Mouse (Mus musculus) cerebellum, adult 11-12 months (tissue): ENCODE results near the gene Pde7b.

Experiments
- DNase-seq: peaks from one replicate; pipeline ENCODE4 v3.0.0; 2022

The Pde7b gene

GRCm38 (mm10) chr10:20722651-20723520 lies 2.0 kb downstream of the Pde7b start:
- DNase-seq, result no peak

DNA sequence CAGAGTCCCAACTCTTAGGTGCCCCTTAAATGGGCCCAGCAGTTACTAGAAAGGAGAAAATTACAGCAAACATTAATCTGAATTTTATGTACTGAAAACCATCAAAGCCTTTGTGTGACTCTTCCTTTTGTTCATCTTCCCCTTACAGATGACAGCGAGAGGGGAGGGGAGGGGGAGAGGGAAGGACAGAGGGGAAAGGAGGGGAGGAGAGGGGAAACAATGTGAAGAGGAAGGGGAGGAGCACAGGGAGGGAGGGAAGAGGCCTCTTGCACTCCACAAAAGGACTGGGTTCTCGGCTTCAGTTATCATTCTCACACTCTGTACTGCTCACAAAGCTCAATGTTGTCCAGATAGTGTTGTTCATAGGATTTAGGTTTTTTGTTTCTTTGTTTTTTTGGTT lies 5.7 kb downstream of the Pde7b start:
- DNase-seq, result no peak

GRCm38 (mm10) chr10:20700633-20701032 lies 24.2 kb downstream of the Pde7b start:
- DNase-seq, result no peak

DNA sequence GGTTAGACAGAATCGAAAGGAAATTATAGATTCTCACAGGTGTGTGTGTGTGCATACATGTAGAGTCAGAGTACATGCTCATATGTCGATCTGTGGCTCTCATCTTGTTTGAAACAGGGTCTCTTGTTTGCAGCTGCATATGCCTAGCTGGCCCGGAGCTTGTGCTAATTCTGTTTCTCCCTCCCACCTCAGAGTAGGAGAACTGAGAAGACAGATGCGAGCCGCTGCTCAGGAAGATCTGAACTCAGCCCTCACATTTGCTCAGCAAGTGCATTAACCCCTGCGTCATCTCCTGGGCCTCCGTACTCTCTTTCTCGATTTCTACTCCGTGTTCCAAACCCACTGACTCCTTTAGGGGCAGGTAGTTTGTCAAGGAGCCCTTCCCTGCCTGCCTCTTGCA lies 25.0 kb downstream of the Pde7b start:
- no peak for DNase-seq

- DNase-seq, result no peak
Observed at GRCm38 (mm10) chr10:20695637-20696036, 29.2 kb downstream of the Pde7b start.

DNA sequence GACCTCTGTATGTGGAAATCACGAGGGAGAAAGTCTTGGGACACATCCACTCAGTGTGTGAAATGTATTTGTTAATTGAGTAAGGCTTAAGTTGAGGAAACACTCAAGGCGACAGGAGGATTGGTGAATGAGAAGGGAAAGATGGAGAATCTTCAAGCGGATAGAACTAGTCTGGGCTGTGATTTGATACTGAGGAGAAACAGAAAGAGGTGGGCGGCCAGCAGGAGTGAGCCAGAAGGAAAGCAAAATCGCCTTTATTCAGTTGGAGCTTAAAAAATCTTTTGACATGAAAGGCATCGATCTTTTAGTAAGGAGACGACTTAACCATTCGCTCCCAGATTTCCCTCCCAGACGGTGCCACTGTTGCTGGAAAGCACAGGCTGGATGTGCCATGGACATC lies 34.9 kb downstream of the Pde7b start:
- no peak for DNase-seq

DNA sequence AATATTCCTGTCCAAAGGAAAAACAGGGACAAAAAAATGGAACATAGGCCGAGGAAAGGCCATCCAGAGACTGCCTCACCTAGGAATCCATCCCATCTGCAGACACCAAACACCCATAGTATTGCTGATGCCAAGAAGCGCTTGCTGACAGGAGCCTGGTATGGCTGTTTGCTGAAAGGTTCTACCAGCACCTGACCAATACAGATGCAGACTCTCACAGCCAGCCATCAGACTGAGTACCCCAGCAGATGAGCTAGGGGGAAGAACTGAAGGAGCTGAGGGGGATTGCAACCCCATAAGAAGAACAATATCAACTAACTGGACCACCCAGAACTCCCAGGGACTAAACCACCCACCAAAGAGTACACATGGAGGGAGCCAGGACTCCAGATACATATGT lies 40.7 kb downstream of the Pde7b start:
- DNase-seq, result no peak

DNA sequence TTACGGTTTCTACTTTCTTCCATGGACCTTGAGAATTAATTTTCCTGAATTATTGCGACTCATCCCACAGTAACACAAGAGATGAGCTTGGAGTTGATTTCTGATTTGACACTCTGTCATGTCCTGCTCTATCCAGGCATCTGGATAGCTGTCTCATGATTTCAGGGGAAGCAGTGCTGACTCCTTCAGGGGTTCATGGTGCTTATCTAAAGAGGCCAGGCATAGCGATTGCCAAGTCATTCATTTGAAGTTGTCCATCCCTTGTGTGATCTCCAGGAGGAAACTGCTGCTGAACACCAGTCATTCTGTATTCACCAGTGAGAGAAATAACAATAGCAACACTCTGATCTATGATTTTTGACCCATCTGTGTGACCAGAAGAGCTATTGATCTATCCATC lies 43.9 kb downstream of the Pde7b start:
- no peak for DNase-seq

DNA sequence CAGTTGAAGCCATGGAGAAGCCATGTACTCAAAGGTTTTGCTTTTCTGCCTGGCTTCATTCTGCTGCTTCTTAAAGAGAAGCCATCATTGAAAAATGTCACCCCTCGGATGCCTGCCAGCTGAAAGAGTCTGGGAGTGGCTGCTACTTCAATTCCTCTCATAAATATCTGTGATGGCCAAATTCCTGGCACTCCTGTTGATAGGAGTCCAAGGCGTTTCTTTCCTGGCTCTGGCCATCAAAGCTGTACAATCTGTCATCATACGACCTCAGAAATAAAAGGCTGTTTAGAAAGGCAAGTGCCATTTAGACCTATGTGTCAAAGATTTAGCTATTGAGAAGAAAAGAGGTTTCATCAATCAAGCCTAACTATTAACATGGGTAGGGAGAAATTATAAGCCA lies 49.6 kb downstream of the Pde7b start:
- DNase-seq, result no peak

DNA sequence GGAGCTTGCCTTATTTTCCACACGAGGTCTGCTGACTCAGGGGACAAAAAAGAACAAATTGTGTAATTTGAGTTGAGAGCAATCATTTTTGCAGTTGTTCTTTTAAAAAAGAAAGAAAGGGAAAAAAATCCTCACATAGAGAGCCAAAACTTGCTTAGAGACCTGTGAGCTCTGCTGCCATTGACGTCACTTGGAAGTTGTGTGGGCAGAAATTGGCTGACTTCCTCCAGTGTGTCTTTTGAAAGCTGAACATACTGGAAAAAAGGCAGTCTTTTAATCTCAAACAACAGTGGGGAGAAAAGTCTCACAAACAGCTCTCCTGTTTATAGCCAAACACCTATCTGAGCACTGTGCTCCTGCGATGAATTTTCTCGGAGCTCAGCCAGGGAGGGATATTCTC lies 51.1 kb downstream of the Pde7b start:
- DNase-seq, result no peak

DNA sequence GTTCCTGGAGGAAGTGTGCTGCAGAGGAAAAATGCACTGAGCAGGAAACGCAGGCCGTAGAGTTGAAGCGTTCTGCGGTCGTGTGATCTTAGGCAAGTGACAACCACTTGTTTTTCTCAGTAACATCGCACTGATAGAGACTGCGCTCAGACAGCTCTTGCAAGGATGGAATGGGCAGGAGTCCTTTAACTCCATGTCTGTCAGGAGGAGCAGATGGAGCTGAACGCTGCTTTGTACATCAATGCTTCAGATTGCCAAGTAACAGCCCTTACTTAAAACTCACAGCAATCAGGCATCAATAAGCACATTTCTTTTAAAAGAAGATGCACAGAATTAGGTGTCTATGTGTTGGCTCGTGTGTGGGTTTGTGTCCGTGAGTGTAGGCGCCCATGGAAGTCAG lies 52.3 kb downstream of the Pde7b start:
- no peak for DNase-seq

- DNase-seq, result no peak
Observed at GRCm38 (mm10) chr10:20671621-20672020, 53.3 kb downstream of the Pde7b start.

DNA sequence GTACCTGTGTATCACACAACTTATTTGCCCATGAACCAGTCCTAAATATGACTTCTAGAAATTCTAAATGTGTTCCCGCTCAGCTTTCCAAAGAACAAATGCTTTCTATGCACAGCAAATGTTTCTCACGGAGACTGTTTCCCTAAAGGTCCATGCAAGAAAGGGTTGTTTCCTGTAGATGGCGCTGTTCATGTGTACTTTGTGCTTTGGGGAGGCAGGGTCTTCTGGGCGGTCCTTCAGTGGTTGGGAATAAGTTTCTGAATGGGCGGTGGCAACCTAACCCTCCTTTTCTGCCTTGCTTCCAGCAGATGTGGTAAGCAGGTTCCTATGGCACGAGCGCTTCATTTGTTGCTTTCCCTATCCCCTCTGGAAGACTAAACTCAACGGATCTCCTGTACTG lies 54.3 kb downstream of the Pde7b start:
- DNase-seq, result no peak

DNA sequence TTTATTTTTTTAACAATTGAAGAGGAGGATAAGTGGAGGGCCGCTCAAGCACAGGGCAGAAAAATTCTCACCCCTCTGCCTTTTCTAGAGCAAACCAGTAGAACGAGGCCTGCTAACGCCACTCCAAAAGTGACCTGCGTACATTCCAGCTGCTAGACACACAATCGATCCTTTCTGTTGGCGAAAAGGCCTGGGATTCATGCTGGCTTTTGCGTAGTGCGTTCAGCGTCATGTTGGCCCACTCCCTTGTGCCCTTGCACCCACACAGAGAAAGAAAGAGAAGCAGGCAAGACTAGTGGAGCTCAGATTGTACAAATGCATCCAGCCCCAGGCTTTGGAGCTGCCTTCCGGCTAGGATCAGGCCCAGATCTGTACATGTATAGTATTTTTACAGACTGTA lies 55.4 kb downstream of the Pde7b start:
- no peak for DNase-seq

DNA sequence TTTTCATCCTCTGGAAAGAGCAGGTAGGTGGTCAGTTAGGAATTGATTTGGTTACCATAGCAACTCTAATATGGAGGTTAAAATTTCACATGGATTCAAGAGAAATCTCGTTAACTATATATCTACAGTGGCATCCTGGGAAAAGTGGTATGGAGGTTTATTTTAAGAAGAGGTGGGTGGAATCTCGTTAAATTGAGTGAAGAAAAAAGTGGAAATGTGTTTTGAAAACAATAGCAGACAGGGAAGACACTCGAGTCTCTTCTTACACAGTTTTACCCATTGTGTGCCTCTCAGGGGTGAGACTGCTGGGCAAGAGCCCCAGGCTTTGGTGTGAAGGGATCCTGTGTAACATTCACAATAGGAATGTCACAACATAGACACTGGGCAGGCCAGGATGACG lies 56.3 kb downstream of the Pde7b start:
- no peak for DNase-seq

GRCm38 (mm10) chr10:20666655-20667054 lies 58.2 kb downstream of the Pde7b start:
- DNase-seq, result no peak

DNA sequence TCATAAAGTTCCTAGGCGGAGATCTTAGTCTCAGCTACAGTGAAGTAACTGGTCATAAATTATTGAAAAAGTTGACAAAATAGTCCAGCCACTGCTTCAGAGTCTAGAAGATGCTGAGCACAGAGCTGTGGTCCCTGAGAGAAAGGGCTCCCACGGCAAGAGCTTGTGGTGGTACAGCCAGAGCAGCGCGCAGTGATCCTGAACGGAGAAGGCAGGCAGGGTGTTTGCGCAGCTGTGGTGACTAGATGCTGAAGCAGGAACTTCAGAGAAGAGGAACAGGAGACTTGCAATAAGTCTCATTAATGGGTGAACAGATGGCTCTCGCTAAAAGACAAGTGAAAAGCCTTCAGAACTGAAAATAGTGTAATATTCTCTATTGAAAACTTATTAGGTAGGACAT lies 61.9 kb downstream of the Pde7b start:
- no peak for DNase-seq

DNA sequence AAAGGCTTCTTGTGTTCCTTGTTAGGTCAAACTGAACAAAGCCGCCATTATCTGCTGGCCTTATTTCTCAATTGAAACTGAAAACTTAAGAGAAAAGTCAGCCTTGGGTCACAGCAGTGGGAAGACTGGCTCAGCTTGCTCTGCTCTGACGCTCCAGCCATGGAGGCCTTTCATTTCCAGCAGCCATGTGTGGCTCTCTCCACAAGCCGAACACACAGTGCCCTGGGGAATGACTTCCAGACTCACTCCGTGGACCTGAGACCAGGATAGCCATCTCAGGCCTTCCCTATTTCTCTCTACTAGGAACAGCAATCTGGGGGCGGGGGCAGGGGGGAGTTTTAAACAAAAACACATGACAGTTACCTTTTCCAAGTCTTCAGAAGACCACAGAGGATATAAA lies 63.2 kb downstream of the Pde7b start:
- no peak for DNase-seq

- DNase-seq, result no peak
Observed at GRCm38 (mm10) chr10:20659718-20660117, 65.2 kb downstream of the Pde7b start.

DNA sequence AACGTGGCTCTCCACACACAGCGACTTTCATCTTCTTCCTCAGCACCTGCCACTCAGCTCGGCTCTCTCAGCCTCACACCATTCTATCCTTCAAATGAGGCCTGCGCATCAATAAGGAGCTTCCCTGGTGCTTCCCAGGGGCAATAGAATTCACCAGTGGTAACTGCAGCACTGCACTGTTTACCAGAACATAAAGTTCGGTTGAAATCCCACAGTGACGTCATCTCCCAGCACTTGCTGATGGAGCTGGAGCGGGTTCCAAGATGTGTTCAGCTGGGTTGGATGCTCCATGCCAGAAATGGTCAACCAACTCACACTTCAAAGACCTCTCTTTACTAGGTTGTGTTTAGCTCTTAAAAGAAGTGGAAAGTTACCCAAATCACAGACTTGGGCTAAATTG lies 65.6 kb downstream of the Pde7b start:
- no peak for DNase-seq

DNA sequence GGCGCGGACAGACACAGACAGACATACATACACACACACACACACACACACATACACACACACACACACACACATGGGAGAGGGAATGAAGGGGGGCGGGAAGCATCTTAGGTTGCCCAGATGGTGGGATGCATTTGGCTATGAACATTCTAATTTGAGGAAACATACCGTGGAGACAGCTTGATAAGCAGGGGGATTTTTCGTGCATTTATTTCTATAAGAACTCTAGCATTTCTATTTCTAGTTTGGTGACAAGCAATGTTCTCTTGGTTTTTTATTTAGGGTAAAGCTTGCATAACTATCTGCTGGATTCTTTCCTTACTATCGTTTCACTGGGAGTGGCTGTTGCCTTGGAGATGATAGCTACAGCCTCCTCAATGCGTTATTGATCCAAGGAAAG lies 66.2 kb downstream of the Pde7b start:
- no peak for DNase-seq

DNA sequence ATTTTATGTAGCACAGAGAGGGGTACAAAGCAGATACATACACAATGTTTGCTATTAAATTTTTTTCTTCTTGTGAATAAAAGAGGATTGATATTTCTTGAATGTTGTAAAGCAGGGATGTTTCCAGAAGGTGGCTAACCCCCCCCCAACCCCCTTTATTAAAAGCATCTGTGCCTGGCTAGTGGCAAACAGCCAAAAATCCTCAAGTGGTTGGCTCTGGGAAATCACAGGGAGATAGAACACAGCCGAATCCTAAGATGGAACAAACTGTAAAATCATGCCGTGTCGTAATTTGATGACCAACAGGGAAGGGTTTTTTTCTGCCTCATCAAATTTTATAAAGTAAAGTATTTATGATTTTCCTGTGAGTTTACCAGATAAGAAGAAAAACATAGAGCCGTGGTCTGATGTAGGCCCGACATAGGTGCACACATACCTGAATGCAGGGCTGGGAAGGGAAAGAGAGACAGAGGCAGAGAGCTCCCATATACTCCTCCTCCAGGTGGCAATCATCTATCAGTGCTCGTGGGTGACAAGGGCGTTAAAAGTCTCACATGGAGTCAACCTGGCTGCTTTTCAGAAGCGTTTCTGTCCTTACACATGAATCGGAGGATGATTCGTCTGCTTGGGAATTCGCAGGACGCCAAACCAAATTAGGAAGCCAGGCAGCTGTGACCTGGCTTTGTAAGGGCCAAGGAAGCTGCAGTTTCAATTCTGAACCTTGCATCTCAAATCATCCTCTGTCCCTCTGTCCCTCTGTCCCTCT lies 67.4 kb downstream of the Pde7b start:
- no peak for DNase-seq

DNA sequence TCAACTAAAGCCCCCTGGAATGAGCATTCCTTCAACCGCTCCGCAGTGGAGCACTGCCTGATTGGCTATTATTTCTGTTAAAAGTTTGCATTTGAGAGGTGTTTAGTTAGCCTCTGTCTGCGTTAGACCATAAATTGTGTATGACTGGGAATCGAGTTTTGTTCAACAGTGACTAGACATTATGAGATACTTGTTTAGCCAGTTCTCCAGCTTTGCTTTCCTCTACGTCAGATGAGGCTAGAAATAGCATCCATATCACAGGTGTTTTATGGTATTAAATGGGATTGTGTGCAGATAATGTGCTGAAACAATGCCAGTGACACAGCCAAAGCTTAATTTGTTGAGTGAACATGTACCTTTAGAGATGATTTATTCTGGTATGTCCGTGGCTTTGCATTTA lies 70.3 kb downstream of the Pde7b start:
- DNase-seq, result no peak

DNA sequence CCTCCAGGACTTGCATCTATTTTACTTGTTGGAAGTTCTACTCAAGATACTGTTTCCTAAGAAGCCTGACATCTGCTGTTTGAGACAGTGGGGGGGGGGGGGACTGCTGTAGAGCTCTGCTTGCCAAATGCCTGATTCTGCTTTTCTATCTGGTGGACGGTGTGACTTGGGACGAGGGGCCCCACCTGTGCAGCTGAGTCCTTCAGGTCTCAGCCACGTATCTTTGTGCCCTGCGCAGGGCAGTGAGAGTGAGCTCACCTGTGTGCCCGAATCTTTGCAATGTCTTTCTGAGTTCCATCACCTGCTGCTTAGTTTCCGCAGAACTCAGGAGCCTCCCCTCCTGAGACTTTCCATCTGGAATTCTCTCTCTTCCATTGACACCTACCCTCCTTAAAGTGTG lies 70.7 kb downstream of the Pde7b start:
- DNase-seq, result no peak

GRCm38 (mm10) chr10:20653299-20653698 lies 71.6 kb downstream of the Pde7b start:
- no peak for DNase-seq
